Mouse (Mus musculus): ENCODE results near the gene Mrpl36.

Gene Mrpl36

DNA sequence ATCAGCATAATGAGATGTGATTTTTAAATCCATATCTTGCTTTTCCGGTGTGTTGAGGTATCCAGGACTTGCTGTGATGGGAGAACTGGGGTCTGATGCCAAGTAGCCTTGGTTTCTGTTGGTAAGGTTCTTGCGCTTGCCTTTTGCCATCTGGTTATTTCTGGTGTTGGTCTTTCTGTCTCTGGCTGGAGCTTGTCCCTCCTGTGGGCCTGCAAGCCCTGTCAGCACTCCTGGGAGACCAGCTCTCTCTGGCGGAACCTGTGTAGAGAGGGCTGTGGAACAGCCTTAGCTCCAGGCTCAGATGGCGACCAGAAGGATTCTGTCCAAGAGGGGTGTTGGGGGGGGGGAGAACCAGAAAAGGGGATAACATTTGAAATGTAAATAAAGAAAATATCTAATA lies 18.4 kb downstream of the Mrpl36 start:
- no peak for DNase-seq (ENCODE audit: low read depth)

GRCm38 (mm10) chr13:73347171-73347570 lies 18.9 kb downstream of the Mrpl36 start:
- no peak for DNase-seq (ENCODE audit: low read depth)

DNA sequence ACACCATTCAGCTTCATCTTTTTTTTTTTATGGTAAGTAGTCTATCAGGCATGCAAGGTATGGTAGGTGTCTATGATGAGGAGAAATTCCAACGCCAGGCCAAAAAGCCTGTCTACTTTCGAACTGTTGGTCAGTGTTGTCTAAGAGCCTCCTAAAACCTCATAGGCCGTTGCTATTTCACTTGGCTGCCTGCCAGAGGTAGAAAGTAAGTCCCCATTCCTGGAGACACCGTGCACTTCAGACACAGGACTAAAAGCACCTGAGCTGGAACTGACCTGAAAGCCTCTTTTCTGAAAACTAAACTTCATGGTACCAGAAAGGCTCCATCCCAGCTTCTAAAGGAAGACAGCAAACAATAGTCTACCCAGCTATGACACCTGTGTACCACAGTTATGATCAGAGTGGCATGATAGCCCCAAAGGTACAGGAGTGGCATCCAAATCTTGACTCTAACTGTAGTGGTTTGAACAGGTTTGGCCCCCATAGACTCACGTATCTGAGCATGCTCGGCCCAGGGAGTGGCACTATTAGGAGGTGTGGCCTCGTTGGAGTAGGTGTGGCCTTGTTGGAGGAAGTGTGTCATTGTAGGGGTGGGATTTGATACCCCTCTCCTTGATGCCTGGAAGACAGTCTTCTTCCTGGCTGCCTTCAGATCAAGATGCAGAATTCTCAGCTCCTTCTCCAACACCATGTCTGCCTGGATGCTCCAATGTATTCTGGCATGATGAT lies 19.8 kb downstream of the Mrpl36 start:
- no peak for DNase-seq (ENCODE audit: low read depth)

GRCm38 (mm10) chr13:73350741-73351140 lies 22.4 kb downstream of the Mrpl36 start:
- DNase-seq (ENCODE audit: low read depth) = no peak

- no peak for DNase-seq (ENCODE audit: low read depth)
Observed at GRCm38 (mm10) chr13:73351910-73352309, 23.6 kb downstream of the Mrpl36 start.

GRCm38 (mm10) chr13:73352491-73352890 lies 24.2 kb downstream of the Mrpl36 start:
- no peak for DNase-seq (ENCODE audit: low read depth)

GRCm38 (mm10) chr13:73357106-73357505 lies 28.8 kb downstream of the Mrpl36 start:
- DNase-seq (ENCODE audit: low read depth) = no peak

- no peak for DNase-seq (ENCODE audit: low read depth)
Observed at GRCm38 (mm10) chr13:73373367-73373766, 45.1 kb downstream of the Mrpl36 start.

GRCm38 (mm10) chr13:73374612-73375011 lies 46.3 kb downstream of the Mrpl36 start:
- no peak for DNase-seq (ENCODE audit: low read depth)

DNA sequence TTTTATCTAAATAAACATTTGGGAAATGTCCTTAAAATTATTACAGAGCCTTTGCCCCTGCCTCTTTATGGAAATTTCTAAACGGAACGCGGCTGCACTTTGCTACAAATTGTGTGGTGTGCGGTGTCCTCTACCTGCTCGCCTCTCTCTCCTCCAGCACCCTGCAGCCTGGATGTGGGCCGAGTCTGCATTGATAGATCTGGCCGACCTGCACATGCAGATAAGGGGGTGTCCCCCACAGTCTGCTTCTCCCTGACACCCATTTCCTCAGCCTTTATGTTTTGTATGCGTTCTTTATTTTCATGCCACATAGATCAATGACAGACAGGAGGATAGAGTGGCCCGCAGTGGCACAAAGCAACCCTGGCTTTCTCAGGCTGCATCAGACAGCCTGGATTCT lies 49.3 kb downstream of the Mrpl36 start:
- DNase-seq (ENCODE audit: low read depth) = no peak

All from fibroblast of lung, adult 2 months (primary cell).